In genomic region chr10:78632311-78632710, GRCm38 (mm10) we compare ENCODE assay signal across 1 mouse cellular context.
TF ChIP-seq lines count a peak whose summit lies in the region.

No protein-coding gene starts in this region.

TF ChIP-seq in ES-E14, 5 proteins besides CTCF, POLR2A, EP300 and RAD21 (continued from another document):
- no peak for TF ChIP-seq MAFK (IDR thresholded peaks at IDR 0.05; ENCODE audit: insufficient read depth, low read depth, low read length)
